Mouse (Mus musculus): ENCODE results near the gene Tescl. TPM values are rescaled to one million over a fixed set of nuclear protein-coding genes. Genes with fewer than 3 reads are reported as not detected.
A peak's percentile ranks its signal among the peaks of the same experiment; 100 is the strongest.

Gene Tescl
- polyA plus RNA-seq, 1 experiment from 2014 or later, result not detected

DNA sequence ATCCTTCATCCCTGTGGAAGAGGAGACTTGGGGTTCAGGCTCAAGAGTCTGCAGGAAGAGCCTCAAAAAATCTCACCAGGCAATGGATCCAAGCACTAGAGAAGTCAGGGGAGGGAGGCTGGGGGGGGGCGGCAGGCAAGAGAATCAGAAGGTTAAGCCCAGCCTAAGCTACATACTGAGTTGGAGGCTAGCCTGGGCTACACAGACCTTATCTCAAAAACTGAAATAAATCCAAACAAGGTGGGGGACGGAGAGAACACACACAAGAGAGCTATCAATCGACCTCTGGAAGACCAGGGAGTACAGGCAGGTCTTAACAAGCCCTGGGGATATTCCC lies 38.0 kb upstream of the Tescl start:
- peaks cover 32% of the 10 kb centered on the region for H3K4me1 ChIP-seq
- H3K4me3 ChIP-seq, result no peak overlapping the region
- H3K9ac ChIP-seq, result no peak overlapping the region
- H3K9me3 ChIP-seq, result no peaks in the 10 kb centered on the region
- no peak for ATAC-seq (ENCODE audit: low FRiP score, low read depth)
- 54% methylated on average over 3 of the region's 3 CpGs for WGBS
- H3K4me2 ChIP-seq (replicated peaks), result no peak overlapping the region
- H3K36me3 ChIP-seq, result no peaks in the 10 kb centered on the region
- H3K27me3 ChIP-seq, result 0 out of 2 replicates have a peak, but pooled peaks cover 5% of the 10 kb centered on the region
- H3K27ac ChIP-seq, result no peak overlapping the region

DNA sequence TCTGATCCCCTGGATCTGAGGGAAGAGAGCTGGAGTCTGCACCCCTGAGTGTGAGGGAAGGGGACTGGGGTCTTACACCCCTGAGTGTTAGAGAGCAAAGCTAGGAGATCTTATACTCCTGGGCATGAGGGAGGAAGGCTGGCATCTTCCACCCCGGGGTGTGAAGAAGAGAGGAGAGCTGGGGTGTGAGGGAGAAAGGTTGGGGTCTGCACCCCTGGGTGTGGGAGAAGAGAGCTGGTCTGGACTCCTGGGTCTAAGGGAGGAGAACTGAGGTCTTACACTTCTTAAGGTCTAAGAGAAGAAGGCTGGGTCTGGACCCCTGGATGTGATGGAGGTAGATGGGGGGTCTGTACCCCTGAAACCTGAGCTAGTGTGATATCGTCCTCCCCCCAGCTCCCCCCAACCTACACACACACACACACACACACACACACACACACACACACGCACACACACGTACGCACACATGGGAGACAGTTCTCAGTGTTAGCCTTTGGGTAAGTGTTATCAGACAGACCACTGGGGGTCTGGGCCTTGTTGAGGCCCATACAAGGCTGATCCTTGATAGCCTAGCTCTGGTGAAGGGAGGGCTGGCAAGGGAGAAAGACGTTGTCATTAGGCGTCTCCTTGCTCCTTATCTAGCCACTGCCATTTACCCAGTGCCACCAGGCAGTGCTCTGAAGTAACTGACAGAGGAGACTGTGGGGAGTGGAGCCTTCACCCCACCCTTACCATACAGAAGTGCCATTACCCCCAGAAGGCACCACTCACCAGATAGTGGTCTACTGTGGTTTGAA lies 37.5 kb upstream of the Tescl start:
- Histone ChIP-seq H3K27me3 (no peaks in the 10 kb centered on the region), H3K9ac (peak overlapping the region; percentile 39; the same call in 1 of the 2 replicates), H3K9me3 (no peaks in the 10 kb centered on the region), H3K4me2 (replicated peaks) (no peak overlapping the region), H3K36me3 (no peaks in the 10 kb centered on the region), H3K4me3 (no peak overlapping the region), H3K27ac (no peak overlapping the region), H3K4me1 (peaks cover 28% of the 10 kb centered on the region)
- 71% methylated on average over 7 of the region's 7 CpGs for WGBS
- no peak for ATAC-seq (ENCODE audit: low FRiP score, low read depth)

GRCm38 (mm10) chr7:24369731-24370541 lies 36.2 kb upstream of the Tescl start, which contains the start of gene Kcnn4:
Kcnn4 (plus strand) TSS chr7:24370263.
- Histone ChIP-seq H3K36me3 (no peaks in the 10 kb centered on the region), H3K27ac (no peak within 1 kb of the TSS), H3K4me3 (peak within 1 kb of the TSS; percentile 1; the same call in 1 of the 2 replicates), H3K9ac (peak within 1 kb of the TSS; percentile 39; the same call in 1 of the 2 replicates), H3K4me2 (replicated peaks) (peak within 1 kb of the TSS; percentile 34; the same call in 1 of the 2 replicates), H3K4me1 (peaks cover 28% of the 10 kb centered on the region), H3K9me3 (no peaks in the 10 kb centered on the region), H3K27me3 (no peaks in the 10 kb centered on the region)
- whole genome bisulfite sequencing, result 37% methylated on average over 23 of the region's 23 CpGs
- ATAC-seq (ENCODE audit: low FRiP score, low read depth), result 0 out of 2 replicates have a peak, but pooled peaks have one; percentile 4

GRCm38 (mm10) chr7:24368946-24369345 lies 35.2 kb upstream of the Tescl start:
- Histone ChIP-seq H3K27me3 (no peaks in the 10 kb centered on the region), H3K4me1 (peaks cover 24% of the 10 kb centered on the region), H3K36me3 (no peaks in the 10 kb centered on the region), H3K9ac (no peak overlapping the region), H3K4me2 (replicated peaks) (no peak overlapping the region), H3K9me3 (no peaks in the 10 kb centered on the region), H3K27ac (no peak overlapping the region), H3K4me3 (no peak overlapping the region)
- ATAC-seq (ENCODE audit: low FRiP score, low read depth), result no peak
- WGBS, result 83% methylated on average over 7 of the region's 7 CpGs

- no peak for ATAC-seq (ENCODE audit: low FRiP score, low read depth)
- Histone ChIP-seq H3K4me2 (replicated peaks) (no peak overlapping the region), H3K36me3 (no peaks in the 10 kb centered on the region), H3K9me3 (no peaks in the 10 kb centered on the region), H3K27ac (no peak overlapping the region), H3K27me3 (no peaks in the 10 kb centered on the region), H3K9ac (no peak overlapping the region), H3K4me3 (no peak overlapping the region), H3K4me1 (peaks cover 17% of the 10 kb centered on the region)
- whole genome bisulfite sequencing, result 50% methylated on average over 4 of the region's 4 CpGs
Measured at GRCm38 (mm10) chr7:24368226-24368625, 34.5 kb upstream of the Tescl start.

GRCm38 (mm10) chr7:24366716-24367632 lies 33.2 kb upstream of the Tescl start:
- no peak for ATAC-seq (ENCODE audit: low FRiP score, low read depth)
- H3K4me3 ChIP-seq, result no peak overlapping the region
- no peak overlapping the region for H3K9ac ChIP-seq
- peaks cover 12% of the 10 kb centered on the region for H3K4me1 ChIP-seq
- H3K9me3 ChIP-seq, result no peaks in the 10 kb centered on the region
- H3K27ac ChIP-seq, result no peak overlapping the region
- 75% methylated on average over 15 of the region's 15 CpGs for WGBS
- 0 out of 2 replicates have a peak, but pooled peaks cover 3% of the 10 kb centered on the region for H3K27me3 ChIP-seq
- no peak overlapping the region for H3K4me2 ChIP-seq (replicated peaks)
- H3K36me3 ChIP-seq, result no peaks in the 10 kb centered on the region

DNA sequence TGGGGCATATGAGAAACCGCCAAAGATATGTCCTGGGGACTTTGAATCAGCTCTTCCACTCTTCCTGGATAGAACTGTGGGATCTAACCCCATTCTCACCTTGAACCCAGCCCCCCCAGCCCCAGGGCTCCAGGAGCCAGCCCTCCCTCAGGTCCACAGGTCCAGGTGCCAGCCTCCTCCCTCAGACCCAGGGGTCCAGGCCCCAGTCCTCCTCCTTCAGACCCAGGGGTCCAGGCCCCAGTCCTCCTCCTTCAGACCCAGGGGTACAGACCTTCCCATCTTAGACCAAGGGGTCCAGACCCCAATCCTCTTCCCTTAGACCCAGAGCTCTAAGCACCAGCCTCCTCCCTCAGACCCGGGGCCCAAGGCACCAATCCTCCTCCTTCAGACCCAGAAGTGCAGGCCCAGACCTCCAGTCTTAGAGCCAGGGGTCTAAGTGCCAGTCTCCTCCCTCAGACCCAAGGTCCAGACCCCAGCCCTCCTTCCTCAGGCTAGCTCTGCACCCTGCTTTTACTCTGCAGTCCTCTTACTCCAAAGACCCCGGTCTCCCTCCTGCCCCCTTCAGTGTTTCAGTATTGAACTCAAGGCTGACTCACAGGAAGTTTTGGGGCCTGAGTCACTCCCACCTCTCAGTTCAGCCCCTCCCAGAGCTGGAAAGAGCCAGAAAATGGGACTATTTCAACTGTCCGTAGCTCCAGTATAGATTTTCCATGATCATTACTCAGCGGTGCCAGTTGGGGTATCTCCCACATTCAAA lies 31.7 kb upstream of the Tescl start:
- ATAC-seq (ENCODE audit: low FRiP score, low read depth), result peak; percentile 26; the same call in 1 of the 2 replicates

GRCm38 (mm10) chr7:24364827-24365226 lies 31.1 kb upstream of the Tescl start:
- Histone ChIP-seq H3K4me3 (no peak overlapping the region), H3K4me2 (replicated peaks) (no peak overlapping the region), H3K36me3 (no peaks in the 10 kb centered on the region), H3K9ac (no peak overlapping the region; the same call in 1 of the 2 replicates), H3K27ac (no peak overlapping the region), H3K4me1 (peaks cover 6% of the 10 kb centered on the region), H3K27me3 (0 out of 2 replicates have a peak, but pooled peaks cover 3% of the 10 kb centered on the region), H3K9me3 (no peaks in the 10 kb centered on the region)
- ATAC-seq (ENCODE audit: low FRiP score, low read depth), result peak; percentile 55; the same call in 1 of the 2 replicates
- WGBS, result 22% methylated on average over 10 of the region's 10 CpGs

More for the DNA sequence above, 31.7 kb upstream of the Tescl start:
- H3K9ac ChIP-seq, result no peak overlapping the region
- no peak overlapping the region for H3K27ac ChIP-seq
- no peaks in the 10 kb centered on the region for H3K9me3 ChIP-seq
- 83% methylated on average over 5 of the region's 5 CpGs for WGBS
- no peak overlapping the region for H3K4me2 ChIP-seq (replicated peaks)
- peaks cover 12% of the 10 kb centered on the region for H3K4me1 ChIP-seq
- 0 out of 2 replicates have a peak, but pooled peaks cover 3% of the 10 kb centered on the region for H3K27me3 ChIP-seq
- H3K36me3 ChIP-seq, result no peaks in the 10 kb centered on the region
- no peak overlapping the region for H3K4me3 ChIP-seq

DNA sequence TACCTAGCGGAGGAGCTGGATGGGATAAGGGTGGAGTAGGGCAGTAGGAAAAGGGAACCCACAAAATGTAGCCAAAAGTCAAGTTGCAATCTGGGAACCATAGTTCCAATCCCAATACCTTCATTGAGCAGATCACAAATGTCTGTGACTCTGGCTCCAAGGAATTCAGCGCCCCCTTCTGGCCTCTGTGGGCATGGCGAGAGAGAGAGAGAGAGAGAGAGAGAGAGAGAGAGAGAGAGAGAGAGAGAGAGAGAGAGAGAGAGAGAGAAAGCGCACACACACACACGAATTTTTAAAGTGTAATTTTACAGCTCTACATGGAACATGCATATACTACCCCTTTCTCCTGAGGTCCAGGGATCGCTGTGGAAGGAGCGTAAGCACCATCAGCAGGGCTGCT lies 29.5 kb upstream of the Tescl start:
- WGBS, result 21% methylated on average over 7 of the region's 7 CpGs

GRCm38 (mm10) chr7:24361001-24361400 lies 27.3 kb upstream of the Tescl start:
- H3K27me3 ChIP-seq, result 0 out of 2 replicates have a peak, but pooled peaks cover 3% of the 10 kb centered on the region
- H3K4me2 ChIP-seq (replicated peaks), result no peak overlapping the region
- H3K27ac ChIP-seq, result no peak overlapping the region
- H3K36me3 ChIP-seq, result no peaks in the 10 kb centered on the region
- no peak overlapping the region for H3K9ac ChIP-seq
- H3K4me1 ChIP-seq, result no peaks in the 10 kb centered on the region
- no peak for ATAC-seq (ENCODE audit: low FRiP score, low read depth)
- no peak overlapping the region for H3K4me3 ChIP-seq
- 71% methylated on average over 4 of the region's 4 CpGs for WGBS
- H3K9me3 ChIP-seq, result peaks cover 5% of the 10 kb centered on the region; the same call in 1 of the 2 replicates

More for the DNA sequence above, 29.5 kb upstream of the Tescl start:
- Histone ChIP-seq H3K9me3 (no peaks in the 10 kb centered on the region), H3K27me3 (0 out of 2 replicates have a peak, but pooled peaks cover 3% of the 10 kb centered on the region), H3K4me3 (no peak overlapping the region), H3K4me1 (no peaks in the 10 kb centered on the region), H3K27ac (no peak overlapping the region), H3K9ac (no peak overlapping the region), H3K4me2 (replicated peaks) (no peak overlapping the region), H3K36me3 (no peaks in the 10 kb centered on the region)
- no peak for ATAC-seq (ENCODE audit: low FRiP score, low read depth)

DNA sequence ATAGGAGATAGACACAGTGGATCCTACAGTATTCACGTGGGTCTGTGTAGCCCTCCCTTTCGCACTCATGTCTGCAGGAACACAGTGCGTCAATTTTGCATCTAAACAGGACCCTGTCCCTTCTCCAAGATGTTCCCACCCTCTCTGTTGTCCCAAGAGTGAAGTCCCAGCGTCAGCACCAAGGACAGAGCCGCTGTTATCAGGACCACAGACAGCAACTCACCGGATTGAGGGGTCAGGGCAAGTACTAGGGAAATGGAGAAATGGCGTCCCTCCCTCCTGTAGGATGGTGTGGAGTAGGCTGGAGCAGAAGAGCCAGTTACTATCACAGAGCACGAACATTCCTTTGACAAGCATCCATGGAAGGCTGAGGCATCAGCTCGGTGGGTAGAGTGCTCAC lies 25.5 kb upstream of the Tescl start:
- Histone ChIP-seq H3K36me3 (no peaks in the 10 kb centered on the region), H3K4me3 (no peak overlapping the region), H3K27me3 (0 out of 2 replicates have a peak, but pooled peaks cover 3% of the 10 kb centered on the region), H3K4me1 (no peaks in the 10 kb centered on the region), H3K27ac (no peak overlapping the region), H3K4me2 (replicated peaks) (no peak overlapping the region), H3K9ac (no peak overlapping the region), H3K9me3 (peaks cover 5% of the 10 kb centered on the region; the same call in 1 of the 2 replicates)
- ATAC-seq (ENCODE audit: low FRiP score, low read depth), result no peak
- WGBS, result 26% methylated on average over 9 of the region's 9 CpGs

Data from limb, embryonic 13.5 days (tissue).